Mouse (Mus musculus) lung, postnatal 4 days (tissue): Measurements from ENCODE around the gene Csnk2b.
"Not testable (repeated sequence)": the region's sequence is repeated elsewhere in the genome, so short reads cannot be mapped to it uniquely, and the experiment has no call there.

ENCODE experiments used
- DNase-seq, 2 experiments: peaks; one replicate each; pipeline ENCODE4 v3.0.0; 2021

Csnk2b gene

GRCm38 (mm10) chr17:35152121-35152520, 30.3 kb upstream of the Csnk2b start:
- no peak for DNase-seq

- DNase-seq = no peak
Measured at GRCm38 (mm10) chr17:35147922-35148639, 26.2 kb upstream of the Csnk2b start.

DNA sequence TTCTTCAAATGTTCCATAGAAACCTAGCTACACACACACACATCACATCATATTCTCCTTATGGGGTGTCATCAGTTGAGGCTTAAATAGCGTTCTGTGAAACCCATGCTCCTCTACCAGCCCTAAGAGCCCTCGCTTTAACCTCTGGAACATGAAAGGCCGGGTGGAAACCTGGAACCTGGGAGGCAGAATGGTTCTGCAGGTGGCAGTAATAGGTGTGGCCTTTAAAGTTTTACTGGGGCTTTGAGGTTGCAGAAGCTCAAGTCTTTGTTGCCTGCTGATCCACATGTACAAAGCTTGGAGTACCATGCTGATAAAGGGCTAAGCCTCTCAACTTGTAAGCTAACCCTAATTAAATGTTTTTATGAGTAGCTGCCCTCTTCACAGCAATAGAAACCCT, 25.5 kb upstream of the Csnk2b start:
- no peak for DNase-seq

GRCm38 (mm10) chr17:35146139-35146538, 24.3 kb upstream of the Csnk2b start:
- no peak for DNase-seq

GRCm38 (mm10) chr17:35141971-35142370, 20.1 kb upstream of the Csnk2b start:
- DNase-seq = no peak

DNA sequence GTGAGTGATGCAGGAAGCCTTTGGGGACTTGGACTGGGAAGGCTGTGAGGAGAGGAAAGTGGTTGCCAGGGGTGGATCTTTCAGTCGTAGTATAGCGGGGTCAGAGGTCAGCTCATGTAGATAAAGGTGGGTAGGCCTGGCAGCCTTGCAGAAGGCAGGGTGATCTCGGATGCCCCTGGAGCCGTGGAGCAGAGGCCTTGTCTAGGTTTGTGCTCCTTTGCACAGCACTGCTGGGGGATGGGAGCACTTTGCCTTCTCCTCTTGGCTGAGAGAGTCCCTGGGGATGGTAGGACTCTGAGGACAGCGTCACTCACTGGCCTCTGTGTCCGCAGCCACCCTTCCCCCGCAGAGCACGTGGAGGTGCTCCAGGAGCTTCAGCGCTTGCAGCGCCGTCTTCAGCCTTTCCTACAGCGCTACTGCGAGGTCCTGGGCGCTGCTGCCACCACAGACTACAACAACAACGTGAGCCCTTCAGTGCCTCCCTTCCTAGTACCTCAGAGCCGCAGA, 18.7 kb upstream of the Csnk2b start:
- DNase-seq = no peak

- no peak for DNase-seq
Measured at GRCm38 (mm10) chr17:35139269-35139668, 17.4 kb upstream of the Csnk2b start.

- no peak for DNase-seq
Measured at GRCm38 (mm10) chr17:35135591-35136320, 13.9 kb upstream of the Csnk2b start.

GRCm38 (mm10) chr17:35134801-35135590, 13.1 kb upstream of the Csnk2b start, which contains the start of gene Bag6:
Gene Bag6, plus strand, starts transcription at chr17:35135178.
- DNase-seq = peak; percentile 95

DNA sequence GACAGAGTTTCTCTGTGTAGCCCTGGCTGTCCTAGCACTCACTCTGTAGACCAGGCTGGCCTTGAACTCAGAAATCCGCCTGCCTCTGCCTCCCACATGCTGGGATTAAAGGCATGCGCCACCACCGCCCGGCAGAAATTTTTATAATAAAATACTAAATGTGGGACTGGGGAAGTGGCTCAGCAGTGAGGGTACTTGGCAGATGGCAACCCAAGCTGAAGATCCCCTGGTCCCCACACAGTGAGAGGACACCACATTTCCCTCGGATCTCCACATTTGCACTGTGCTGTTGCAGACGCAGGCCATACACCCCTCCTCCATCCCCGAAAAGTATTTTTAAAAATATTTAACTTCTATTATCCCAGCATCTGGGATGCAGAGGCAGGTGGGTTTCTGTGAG, 11.7 kb upstream of the Csnk2b start:
- DNase-seq = no peak

DNA sequence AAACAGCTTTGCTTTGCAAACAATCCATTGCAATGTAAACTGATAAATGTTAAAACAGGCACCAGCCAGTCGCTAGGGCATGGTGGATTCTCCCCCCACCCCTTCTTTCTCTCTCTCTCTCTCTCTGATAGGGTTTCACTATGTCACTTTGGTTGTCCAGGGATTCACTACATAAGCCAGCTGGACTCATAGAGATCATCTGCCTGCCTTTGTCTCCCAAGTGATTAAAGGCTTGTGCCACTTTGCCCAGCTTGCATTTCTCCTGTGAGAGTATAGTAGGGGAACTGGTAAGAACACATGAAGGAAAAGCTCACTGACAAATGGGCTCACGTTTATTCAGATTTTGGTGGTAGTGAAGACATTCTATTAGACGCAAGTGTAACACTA, 10.3 kb upstream of the Csnk2b start:
- DNase-seq = no peak

GRCm38 (mm10) chr17:35131500-35132173, 9.8 kb upstream of the Csnk2b start, which contains the start of gene Apom:
Gene Apom, minus strand, starts transcription at chr17:35132050.
- no peak for DNase-seq

DNA sequence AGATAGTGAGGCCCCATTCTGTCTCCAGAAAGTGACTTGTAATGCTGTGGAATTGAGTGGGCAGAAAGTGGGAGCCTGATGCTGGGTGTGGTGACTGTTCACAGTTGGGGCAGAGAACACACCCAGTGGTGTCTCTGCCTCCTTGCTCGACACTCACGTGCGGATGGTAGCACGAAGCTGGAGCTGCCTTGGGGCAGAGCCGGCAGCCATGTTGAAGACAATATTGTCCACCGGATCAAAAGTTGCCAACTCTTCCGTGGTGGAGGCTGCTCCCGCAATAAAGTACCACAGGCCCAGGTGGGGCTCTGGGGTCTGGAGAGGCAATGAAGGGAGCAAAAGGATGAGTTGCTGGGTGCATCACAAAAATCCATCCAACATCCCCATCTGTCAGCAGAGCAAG, 9.2 kb upstream of the Csnk2b start:
- no peak for DNase-seq

DNA sequence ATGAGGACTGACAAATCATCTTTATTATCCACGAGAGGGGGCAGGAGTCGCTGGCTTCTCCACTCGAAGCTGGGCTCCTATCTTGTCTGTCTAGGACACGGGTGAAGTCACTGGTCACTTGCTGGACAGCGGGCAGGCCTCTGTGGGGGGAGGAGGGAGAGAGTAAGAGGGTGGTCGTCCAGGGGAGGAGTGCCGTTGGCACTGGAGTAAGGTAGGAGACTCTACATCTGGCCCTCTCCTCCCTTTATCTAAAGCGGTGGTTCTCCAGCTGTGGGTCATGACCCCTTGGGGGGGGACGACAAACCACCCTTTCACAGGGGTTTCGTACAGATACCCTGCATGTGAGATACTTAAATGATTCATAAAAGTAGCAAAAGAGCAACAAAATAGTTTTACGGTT, 7.1 kb upstream of the Csnk2b start:
- DNase-seq = no peak

GRCm38 (mm10) chr17:35127017-35127416, 5.2 kb upstream of the Csnk2b start:
- DNase-seq = no peak

DNA sequence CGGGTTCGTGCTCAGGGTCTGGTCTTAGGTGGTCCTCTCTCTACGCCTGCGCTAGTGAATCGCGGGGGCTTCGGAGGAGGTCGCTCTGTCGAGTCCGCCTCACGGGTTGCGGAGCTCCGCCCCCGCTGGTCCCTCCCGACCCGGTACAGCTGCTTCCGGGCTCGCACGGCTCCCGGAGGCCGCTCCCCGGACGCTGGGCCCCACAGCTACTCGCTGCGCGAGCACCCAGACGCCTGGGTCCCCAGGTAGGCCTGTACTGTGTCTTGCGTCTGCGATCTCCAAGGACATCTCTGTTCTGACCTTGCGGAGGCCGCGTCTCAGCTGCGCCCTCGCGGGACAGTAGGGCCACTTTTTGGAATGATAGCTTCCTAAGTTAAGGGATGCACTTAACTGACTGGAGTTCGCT, 4.4 kb upstream of the Csnk2b start, which contains the start of gene D17H6S53E:
Gene D17H6S53E (plus strand): TSS at position 168 of the 406 bp plus-strand sequence.
- DNase-seq = peak; percentile 85 to 88

DNA sequence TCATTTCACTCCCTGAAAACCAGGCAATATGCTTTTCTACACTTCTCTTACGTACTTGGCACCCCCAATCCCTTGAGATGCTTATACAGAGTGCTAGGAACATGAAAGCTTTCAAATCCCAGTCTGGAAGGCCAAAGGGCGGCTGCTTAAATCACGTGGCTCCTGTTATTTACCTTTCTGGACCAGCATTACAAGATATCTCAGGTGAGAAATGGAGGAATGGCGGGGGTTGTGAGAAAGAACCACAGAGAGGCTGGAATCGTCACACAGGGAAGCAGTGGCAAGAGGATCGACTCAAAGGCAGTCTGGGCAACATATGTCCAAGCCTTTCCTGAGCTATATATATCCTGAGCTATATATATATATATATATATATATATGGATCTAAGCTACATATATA, 3.7 kb upstream of the Csnk2b start:
- no peak for DNase-seq

- no peak for DNase-seq
Measured at GRCm38 (mm10) chr17:35125081-35125480, 3.2 kb upstream of the Csnk2b start.

DNA sequence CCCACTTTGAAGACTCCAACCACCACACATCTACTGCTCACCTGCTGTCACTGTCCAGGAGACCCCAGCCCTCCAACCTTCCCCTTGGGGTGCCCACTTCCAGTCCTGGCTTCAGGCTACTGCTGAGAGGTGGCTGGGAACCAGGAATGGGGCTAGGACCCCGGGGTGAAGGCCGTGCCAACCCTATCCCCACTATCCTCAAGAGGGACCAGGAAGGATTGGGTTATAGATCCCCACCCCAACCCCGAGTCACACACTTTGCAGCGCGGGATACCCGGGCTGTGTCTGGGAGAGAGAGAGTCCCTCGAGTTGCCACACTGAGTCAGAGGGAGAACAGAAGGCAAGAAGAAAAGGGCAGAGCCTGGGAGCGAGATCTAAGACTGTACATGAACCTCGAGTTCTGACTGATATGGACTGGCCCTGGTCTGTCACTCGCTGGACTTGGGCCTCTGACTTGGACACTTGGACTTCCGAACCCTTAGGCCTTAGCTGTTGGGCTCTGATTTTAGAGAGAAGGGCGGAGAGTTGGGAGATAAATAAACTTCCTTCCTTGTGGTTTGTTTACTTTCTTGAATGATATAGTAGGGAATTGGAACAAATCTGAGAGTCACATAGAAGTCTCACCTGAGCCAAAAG, 2.5 kb upstream of the Csnk2b start:
- not testable (repeated sequence) for DNase-seq

DNA sequence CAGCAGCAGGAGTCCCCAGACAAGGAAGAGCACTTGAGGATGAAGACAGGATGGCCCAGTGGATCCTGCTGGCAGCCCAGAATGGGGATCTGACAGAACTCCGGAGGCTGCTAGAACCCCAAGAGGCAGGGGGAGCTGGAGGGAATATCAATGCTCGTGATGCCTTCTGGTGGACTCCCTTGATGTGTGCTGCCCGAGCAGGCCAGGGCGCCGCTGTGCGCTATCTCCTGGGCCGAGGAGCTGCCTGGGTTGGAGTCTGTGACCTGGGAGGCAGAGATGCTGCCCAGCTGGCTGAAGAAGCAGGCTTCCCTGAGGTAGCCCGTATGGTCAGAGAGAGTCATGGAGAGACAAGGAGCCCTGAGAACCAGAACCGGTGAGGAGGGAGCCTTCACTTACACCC, 1.4 kb upstream of the Csnk2b start:
- not testable (repeated sequence) for DNase-seq

DNA sequence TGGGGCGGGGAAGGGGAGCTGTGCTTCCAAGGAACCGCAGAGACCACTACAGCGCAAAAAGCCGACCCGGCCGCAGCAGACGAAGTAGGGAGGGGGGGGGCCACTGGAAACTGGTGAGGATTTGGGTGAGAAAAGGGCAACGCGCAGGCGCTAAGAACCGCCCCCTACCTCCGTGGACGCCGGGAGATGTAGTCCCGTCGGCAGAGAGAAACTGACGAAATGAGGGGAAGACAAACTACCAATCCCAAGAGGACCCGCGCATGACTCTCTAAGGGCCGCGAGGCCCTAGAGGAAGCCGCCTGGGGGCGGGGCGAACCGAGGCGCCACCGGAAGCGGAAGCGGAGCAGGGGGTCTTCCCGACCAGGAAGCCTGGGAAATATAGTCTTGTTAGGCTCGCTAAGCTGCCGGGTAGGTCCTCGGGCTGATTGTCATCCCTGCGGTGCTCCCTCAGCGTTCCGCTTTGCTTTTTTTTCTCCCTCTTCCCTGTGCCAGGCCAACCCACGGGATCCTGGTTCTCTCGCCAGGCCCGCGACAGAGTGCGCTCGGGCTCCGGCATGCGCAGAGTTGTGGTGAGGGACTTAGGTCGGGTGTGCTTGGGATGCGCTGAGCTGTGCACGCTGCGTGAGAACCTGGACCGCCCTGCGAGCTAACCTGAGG, 582 bp downstream of the Csnk2b start, which contains the start of gene Gpank1:
Gene Gpank1 (plus strand): TSS at position 313 of the 657 bp plus-strand sequence.
- DNase-seq = peak; percentile 97 to 99
